In genomic region chr5:130854430-130854829, GRCm38 (mm10) we compare ENCODE assay signal across 19 mouse cellular contexts.
DNase-seq lines count a peak whose midpoint lies in the region; ATAC-seq lines count a peak whose summit lies in the region.
"Had no signal": no experiment of that assay in that cellular context is flagged by ENCODE, and none has a peak within 500 bp of the region (broad histone marks: within the 10 kb centered on the region; RNA-seq: fewer than 3 reads in every experiment).

No protein-coding gene starts in this region.

- ATAC-seq in hindbrain, embryonic 14.5 days (ENCODE audit: low FRiP score), result no peak
- ATAC-seq: inflammation-experienced regulatory T-cells, adult 6 months; liver, embryonic 12.5 days; midbrain, embryonic 16.5 days had no signal

- H3K27ac ChIP-seq in forebrain, embryonic 10.5 days, result no peak overlapping the region
- H3K27ac ChIP-seq in hindbrain, embryonic 14.5 days, result no peak overlapping the region
- H3K27ac ChIP-seq: liver, embryonic 12.5 days; neural tube, embryonic 15.5 days had no signal

- peak; percentile 68 to 69 for DNase-seq in left cerebral cortex, adult 18-20 months (ENCODE audit: low spot score in 2 of 2)
- DNase-seq in left cerebral cortex, postnatal 4 days, result no peak
- DNase-seq in layer of hippocampus, adult 9-11 months, result peak; percentile 39
- peak; percentile 73 to 74 for DNase-seq in left cerebral cortex, postnatal 36 days (ENCODE audit: low spot score in 2 of 2)
- no peak for DNase-seq in forebrain, embryonic 10.5 days (ENCODE audit: extremely low spot score, low spot score)
- no peak for DNase-seq in hindbrain, embryonic 14.5 days (ENCODE audit: low spot score)
- DNase-seq in spleen, adult 18-20 months, result no peak
- DNase-seq: cerebellum, adult 2 months; cerebellum, postnatal 36 days; gastrocnemius, postnatal 14 days; kidney, adult 8-10 months; kidney, postnatal 14 days; lung, adult 2 months; thymus, adult 2 months had no signal

- no peak overlapping the region for H3K4me2 ChIP-seq in hindbrain, embryonic 14.5 days (replicated peaks)
- H3K4me2 ChIP-seq: liver, embryonic 12.5 days; neural tube, embryonic 15.5 days had no signal

- H3K27me3 ChIP-seq in forebrain, embryonic 10.5 days (ENCODE audit: poor library complexity, severe bottlenecking), result no peaks in the 10 kb centered on the region
- no peaks in the 10 kb centered on the region for H3K27me3 ChIP-seq in hindbrain, embryonic 14.5 days (ENCODE audit: control insufficient read depth, insufficient read depth, low read length)
- H3K27me3 ChIP-seq: liver, embryonic 12.5 days; megakaryocyte, embryonic 14.5 days; neural tube, embryonic 15.5 days had no signal

- intact Hi-C loops in left cerebral cortex, postnatal 4 days (cut with DNase I), result loop anchor here (5.0 to 10.0 kb wide), 2 partner anchors 410 to 447 kb away; no protein-coding TSS in a partner anchor
- intact Hi-C loops in left cerebral cortex, postnatal 36 days (cut with DNase I), result loop anchor here (5.0 kb wide), 1 partner anchor 407 kb away; no protein-coding TSS in a partner anchor

- 90% methylated on average over 7 of the region's 7 CpGs for WGBS in forebrain, embryonic 10.5 days
- 92% methylated on average over 7 of the region's 7 CpGs for WGBS in hindbrain, embryonic 14.5 days

- no peaks in the 10 kb centered on the region for H3K9me3 ChIP-seq in forebrain, embryonic 10.5 days
- no peaks in the 10 kb centered on the region for H3K9me3 ChIP-seq in hindbrain, embryonic 14.5 days (ENCODE audit: control insufficient read depth, low read length)
- H3K9me3 ChIP-seq: liver, embryonic 12.5 days; neural tube, embryonic 15.5 days had no signal

- peaks cover 8% of the 10 kb centered on the region for H3K4me1 ChIP-seq in forebrain, embryonic 10.5 days
- no peaks in the 10 kb centered on the region; the same call in 1 of the 2 replicates for H3K4me1 ChIP-seq in hindbrain, embryonic 14.5 days (replicated peaks; ENCODE audit: control insufficient read depth, insufficient read depth, low read length)
- H3K4me1 ChIP-seq: megakaryocyte, embryonic 14.5 days had no signal

- no peak overlapping the region for H3K9ac ChIP-seq in hindbrain, embryonic 14.5 days
- H3K9ac ChIP-seq: liver, embryonic 12.5 days; neural tube, embryonic 15.5 days had no signal

- H3K4me3 ChIP-seq in forebrain, embryonic 10.5 days, result no peak overlapping the region
- H3K4me3 ChIP-seq in hindbrain, embryonic 14.5 days (replicated peaks; ENCODE audit: low read length), result no peak overlapping the region
- H3K4me3 ChIP-seq: liver, embryonic 12.5 days; megakaryocyte, embryonic 14.5 days; neural tube, embryonic 15.5 days had no signal

- H3K36me3 ChIP-seq in forebrain, embryonic 10.5 days (replicated peaks), result no peaks in the 10 kb centered on the region
- H3K36me3 ChIP-seq in hindbrain, embryonic 14.5 days (replicated peaks; ENCODE audit: control insufficient read depth, insufficient read depth), result no peaks in the 10 kb centered on the region
- H3K36me3 ChIP-seq: liver, embryonic 12.5 days; neural tube, embryonic 15.5 days had no signal

Comparison
In these comparisons a context has a peak if more than half of its experiments do, and no peak if none do; other contexts are left out.
1. DNase-seq: peak in left cerebral cortex, adult 18-20 months (2 of 2), layer of hippocampus, adult 9-11 months (single experiment) and left cerebral cortex, postnatal 36 days (2 of 2); none in left cerebral cortex, postnatal 4 days (single experiment), forebrain, embryonic 10.5 days (single experiment), hindbrain, embryonic 14.5 days (single experiment) and spleen, adult 18-20 months (0 of 2).